Mouse (Mus musculus): ENCODE data around the gene Prkd2. TPM values are rescaled to one million over a fixed set of nuclear protein-coding genes. Genes with fewer than 3 reads are reported as not detected.

Prkd2 gene
- polyA plus RNA-seq, 1 experiment, result 6.5 TPM

GRCm38 (mm10) chr7:16827274-16827673 lies 15.4 kb upstream of the Prkd2 start:
- H3K27ac ChIP-seq (ENCODE audit: insufficient read depth, low read length), result no peak overlapping the region
- no peaks in the 10 kb centered on the region for H3K27me3 ChIP-seq (ENCODE audit: control insufficient read depth, insufficient read depth, low read length)
- 73% methylated on average over 4 of the region's 4 CpGs for WGBS

GRCm38 (mm10) chr7:16830449-16830848 lies 12.3 kb upstream of the Prkd2 start:
- TF ChIP-seq CTCF (IDR thresholded peaks at IDR 0.05; ENCODE audit: borderline replicate concordance, insufficient read depth, low read depth, low read length) (no peak), POLR2A (IDR thresholded peaks at IDR 0.05; ENCODE audit: borderline replicate concordance, insufficient read depth, low read length) (no peak)
- WGBS, result 83% methylated on average over 9 of the region's 9 CpGs
- H3K4me1 ChIP-seq (ENCODE audit: control insufficient read depth, insufficient read depth, low read length), result peaks cover 21% of the 10 kb centered on the region
- H3K4me3 ChIP-seq (replicated peaks; ENCODE audit: insufficient read depth, low read depth, low read length), result no peak overlapping the region
- DNase-seq, result no peak
- H3K27ac ChIP-seq (ENCODE audit: insufficient read depth, low read length), result no peak overlapping the region
- no peaks in the 10 kb centered on the region for H3K27me3 ChIP-seq (ENCODE audit: control insufficient read depth, insufficient read depth, low read length)

More at GRCm38 (mm10) chr7:16827274-16827673, 15.4 kb upstream of the Prkd2 start:
- TF ChIP-seq POLR2A (IDR thresholded peaks at IDR 0.05; ENCODE audit: borderline replicate concordance, insufficient read depth, low read length) (no peak), CTCF (IDR thresholded peaks at IDR 0.05; ENCODE audit: borderline replicate concordance, insufficient read depth, low read depth, low read length) (no peak)
- H3K4me1 ChIP-seq (ENCODE audit: control insufficient read depth, insufficient read depth, low read length), result peaks cover 40% of the 10 kb centered on the region
- DNase-seq, result no peak
- no peak overlapping the region for H3K4me3 ChIP-seq (replicated peaks; ENCODE audit: insufficient read depth, low read depth, low read length)

- Histone ChIP-seq H3K4me1 (ENCODE audit: control insufficient read depth, insufficient read depth, low read length) (no peaks in the 10 kb centered on the region), H3K4me3 (replicated peaks; ENCODE audit: insufficient read depth, low read depth, low read length) (no peak overlapping the region), H3K27ac (ENCODE audit: insufficient read depth, low read length) (no peak overlapping the region), H3K27me3 (ENCODE audit: control insufficient read depth, insufficient read depth, low read length) (no peaks in the 10 kb centered on the region)
- no peak for TF ChIP-seq POLR2A (IDR thresholded peaks at IDR 0.05; ENCODE audit: borderline replicate concordance, insufficient read depth, low read length)
- no peak for TF ChIP-seq CTCF (IDR thresholded peaks at IDR 0.05; ENCODE audit: borderline replicate concordance, insufficient read depth, low read depth, low read length)
- no peak for DNase-seq
- WGBS, result 90% methylated on average over 18 of the region's 18 CpGs
Measured at GRCm38 (mm10) chr7:16837916-16838803, 4.5 kb upstream of the Prkd2 start.

GRCm38 (mm10) chr7:16838804-16839426 lies 3.8 kb upstream of the Prkd2 start:
- H3K27ac ChIP-seq (ENCODE audit: insufficient read depth, low read length), result no peak overlapping the region

GRCm38 (mm10) chr7:16839427-16840108 lies 3.1 kb upstream of the Prkd2 start:
- TF ChIP-seq CTCF (IDR thresholded peaks at IDR 0.05; ENCODE audit: borderline replicate concordance, insufficient read depth, low read depth, low read length), result no peak
- no peak for TF ChIP-seq POLR2A (IDR thresholded peaks at IDR 0.05; ENCODE audit: borderline replicate concordance, insufficient read depth, low read length)
- Histone ChIP-seq H3K4me1 (ENCODE audit: control insufficient read depth, insufficient read depth, low read length) (no peaks in the 10 kb centered on the region), H3K27ac (ENCODE audit: insufficient read depth, low read length) (no peak overlapping the region), H3K27me3 (ENCODE audit: control insufficient read depth, insufficient read depth, low read length) (no peaks in the 10 kb centered on the region), H3K4me3 (replicated peaks; ENCODE audit: insufficient read depth, low read depth, low read length) (no peak overlapping the region)
- DNase-seq, result no peak
- WGBS, result 93% methylated on average over 12 of the region's 12 CpGs

More at GRCm38 (mm10) chr7:16838804-16839426, 3.8 kb upstream of the Prkd2 start:
- DNase-seq, result no peak
- WGBS, result 83% methylated on average over 6 of the region's 6 CpGs
- H3K4me3 ChIP-seq (replicated peaks; ENCODE audit: insufficient read depth, low read depth, low read length), result no peak overlapping the region
- no peak for TF ChIP-seq POLR2A (IDR thresholded peaks at IDR 0.05; ENCODE audit: borderline replicate concordance, insufficient read depth, low read length)
- TF ChIP-seq CTCF (IDR thresholded peaks at IDR 0.05; ENCODE audit: borderline replicate concordance, insufficient read depth, low read depth, low read length), result no peak
- H3K27me3 ChIP-seq (ENCODE audit: control insufficient read depth, insufficient read depth, low read length), result no peaks in the 10 kb centered on the region
- H3K4me1 ChIP-seq (ENCODE audit: control insufficient read depth, insufficient read depth, low read length), result no peaks in the 10 kb centered on the region

GRCm38 (mm10) chr7:16840109-16840491 lies 2.6 kb upstream of the Prkd2 start:
- DNase-seq, result no peak
- Histone ChIP-seq H3K27me3 (ENCODE audit: control insufficient read depth, insufficient read depth, low read length) (no peaks in the 10 kb centered on the region), H3K4me1 (ENCODE audit: control insufficient read depth, insufficient read depth, low read length) (no peaks in the 10 kb centered on the region), H3K27ac (ENCODE audit: insufficient read depth, low read length) (no peak overlapping the region), H3K4me3 (replicated peaks; ENCODE audit: insufficient read depth, low read depth, low read length) (no peak overlapping the region)
- TF ChIP-seq POLR2A (IDR thresholded peaks at IDR 0.05; ENCODE audit: borderline replicate concordance, insufficient read depth, low read length) (no peak), CTCF (IDR thresholded peaks at IDR 0.05; ENCODE audit: borderline replicate concordance, insufficient read depth, low read depth, low read length) (no peak)
- WGBS, result 89% methylated on average over 2 of the region's 2 CpGs

GRCm38 (mm10) chr7:16841078-16841477 lies 1.6 kb upstream of the Prkd2 start:
- TF ChIP-seq CTCF (IDR thresholded peaks at IDR 0.05; ENCODE audit: borderline replicate concordance, insufficient read depth, low read depth, low read length) (no peak), POLR2A (IDR thresholded peaks at IDR 0.05; ENCODE audit: borderline replicate concordance, insufficient read depth, low read length) (no peak)
- no peaks in the 10 kb centered on the region for H3K4me1 ChIP-seq (ENCODE audit: control insufficient read depth, insufficient read depth, low read length)
- H3K4me3 ChIP-seq (replicated peaks; ENCODE audit: insufficient read depth, low read depth, low read length), result no peak overlapping the region
- WGBS, result 73% methylated on average over 4 of the region's 4 CpGs
- H3K27ac ChIP-seq (ENCODE audit: insufficient read depth, low read length), result no peak overlapping the region
- no peaks in the 10 kb centered on the region for H3K27me3 ChIP-seq (ENCODE audit: control insufficient read depth, insufficient read depth, low read length)
- DNase-seq, result no peak

Data from cerebellum, adult 2 months (tissue).